Mouse (Mus musculus) cortical plate, adult 2 months (tissue): Measurements from ENCODE around the gene Armc12.

ENCODE experiments used
- CTCF ChIP-seq: fragments of 200-500 bp; IDR thresholded peaks from 2 replicates; pipeline ENCODE4 v1.5.1; 2011; ENCODE audit warnings: mild to moderate bottlenecking, control low read depth, low read length; ENCODE audit not compliant: insufficient read depth; ENCODE audit errors: extremely low read depth
- POLR2A ChIP-seq: fragments of 200-500 bp; IDR thresholded peaks from 2 replicates; pipeline ENCODE4 v1.6.1; 2011; ENCODE audit warnings: mild to moderate bottlenecking, low read length, control low read depth; ENCODE audit not compliant: insufficient read depth; ENCODE audit errors: extremely low read depth

- TF ChIP-seq CTCF (no peak), POLR2A (no peak)
Measured at GRCm38 (mm10) chr17:28537881-28538280, 7.3 kb downstream of the Armc12 start.
